9 mouse cellular contexts compared by ENCODE assay signal in the genomic region with DNA sequence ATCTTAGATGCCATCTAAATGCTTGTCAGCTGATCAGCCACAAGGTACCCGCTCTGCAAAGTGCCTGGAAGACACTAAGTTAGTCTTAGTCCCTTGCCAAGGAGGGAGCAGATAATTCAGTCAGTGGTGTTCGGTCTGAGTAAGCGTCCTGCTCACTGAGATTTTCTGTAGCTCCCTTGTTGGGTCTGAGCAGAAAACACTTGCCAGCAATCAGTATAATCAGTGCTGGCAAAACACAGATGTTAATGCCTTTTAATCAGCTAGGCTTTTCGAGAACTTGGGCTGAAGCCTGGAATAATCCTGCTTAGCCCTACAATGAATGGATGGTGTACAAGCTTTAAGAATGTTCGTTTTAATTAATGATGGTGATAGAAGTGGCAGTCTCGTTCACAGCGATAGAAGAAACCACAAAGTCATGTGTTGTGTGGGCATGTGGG.
A peak's percentile ranks its signal among the peaks of the same experiment; 100 is the strongest.
DNase-seq lines count a peak whose midpoint lies in the region; ATAC-seq and TF ChIP-seq lines count a peak whose summit lies in the region.
"Had no signal": no experiment of that assay in that cellular context is flagged by ENCODE, and none has a peak within 500 bp of the region (broad histone marks: within the 10 kb centered on the region; RNA-seq: fewer than 3 reads in every experiment).

No protein-coding gene starts in this region.

- H3K4me3 ChIP-seq in hindbrain, embryonic 13.5 days = no peak overlapping the region
- no peak overlapping the region for H3K4me3 ChIP-seq in midbrain, embryonic 13.5 days (replicated peaks)

- no peak overlapping the region for H3K4me2 ChIP-seq in hindbrain, embryonic 13.5 days
- H3K4me2 ChIP-seq in midbrain, embryonic 13.5 days (replicated peaks) = peak overlapping the region; percentile 13; the same call in 1 of the 2 replicates

- WGBS in hindbrain, embryonic 13.5 days = 19% methylated on average over 7 of the region's 7 CpGs
- 4% methylated on average over 7 of the region's 7 CpGs for WGBS in midbrain, embryonic 13.5 days

- H3K4me1 ChIP-seq in hindbrain, embryonic 13.5 days (replicated peaks) = peaks cover 14% of the 10 kb centered on the region
- peaks cover 23% of the 10 kb centered on the region for H3K4me1 ChIP-seq in midbrain, embryonic 13.5 days (replicated peaks)

- no peak for TF ChIP-seq CTCF in brain, embryonic 14.5 days (IDR thresholded peaks at IDR 0.05; ENCODE audit: borderline replicate concordance, extremely low read depth, insufficient read depth, insufficient read length)

- H3K27me3 ChIP-seq in hindbrain, embryonic 13.5 days = no peaks in the 10 kb centered on the region
- no peaks in the 10 kb centered on the region for H3K27me3 ChIP-seq in midbrain, embryonic 13.5 days

- H3K27ac ChIP-seq in hindbrain, embryonic 13.5 days = peak overlapping the region; percentile 27; the same call in 1 of the 2 replicates
- 0 out of 2 replicates have a peak overlapping the region, but pooled peaks have one; percentile 1 for H3K27ac ChIP-seq in midbrain, embryonic 13.5 days

- H3K9ac ChIP-seq in hindbrain, embryonic 13.5 days = no peak overlapping the region
- no peak overlapping the region for H3K9ac ChIP-seq in midbrain, embryonic 13.5 days (replicated peaks)

- ATAC-seq in frontal cortex, adult (ENCODE audit: low TSS enrichment) = peak; percentile 62
- ATAC-seq in hindbrain, embryonic 13.5 days (ENCODE audit: low FRiP score) = peak; percentile 72
- ATAC-seq in midbrain, embryonic 13.5 days = peak; percentile 88

- no peak for DNase-seq in frontal cortex, postnatal 25 days (ENCODE audit: low spot score in 2 of 2)
- DNase-seq in brain, embryonic 14.5 days (ENCODE audit: low read depth) = peak; percentile 93
- no peak for DNase-seq in gastrocnemius, postnatal 25 days
- DNase-seq in urinary bladder, adult 18-20 months (ENCODE audit: low spot score in 2 of 2) = no peak
- no peak for DNase-seq in thymus, postnatal 25 days
- DNase-seq: kidney, adult 11 months had no signal

- TF ChIP-seq POLR2A in brain, embryonic 14.5 days (IDR thresholded peaks at IDR 0.05; ENCODE audit: borderline replicate concordance, extremely low read depth, insufficient read depth, insufficient read length, poor library complexity, severe bottlenecking) = no peak

- no peaks in the 10 kb centered on the region for H3K36me3 ChIP-seq in hindbrain, embryonic 13.5 days
- no peaks in the 10 kb centered on the region for H3K36me3 ChIP-seq in midbrain, embryonic 13.5 days

- no peaks in the 10 kb centered on the region for H3K9me3 ChIP-seq in hindbrain, embryonic 13.5 days
- H3K9me3 ChIP-seq in midbrain, embryonic 13.5 days = no peaks in the 10 kb centered on the region
